In the genomic region with DNA sequence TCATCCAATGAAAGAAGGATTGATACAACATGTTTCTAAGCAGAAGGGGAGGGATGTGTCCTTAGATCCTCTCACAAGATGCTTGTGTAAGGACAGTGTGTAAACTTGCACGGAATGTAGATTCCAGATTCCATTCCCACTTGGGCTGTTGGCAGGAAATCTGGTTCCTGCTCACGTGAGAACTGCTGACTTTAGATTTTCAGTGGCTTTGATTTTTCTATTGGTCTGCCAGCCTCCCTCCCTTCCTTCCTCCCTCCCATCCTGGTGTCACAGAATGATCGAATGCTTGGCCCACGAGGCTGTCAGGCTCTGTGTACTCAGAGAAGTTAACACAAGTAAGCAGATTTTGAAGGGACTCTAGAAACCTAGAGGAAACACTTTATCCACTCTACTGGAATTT, we compare ENCODE assay signal across 9 mouse cellular contexts. TPM values are rescaled to one million over a fixed set of nuclear protein-coding genes. Genes with fewer than 3 reads are reported as not detected.
A peak's percentile ranks its signal among the peaks of the same experiment; 100 is the strongest.
DNase-seq lines count a peak whose midpoint lies in the region; ATAC-seq lines count a peak whose summit lies in the region.
"Had no signal": no experiment of that assay in that cellular context is flagged by ENCODE, and none has a peak within 500 bp of the region (broad histone marks: within the 10 kb centered on the region; RNA-seq: fewer than 3 reads in every experiment).

No protein-coding gene starts in this region.

- no peak overlapping the region for H3K9ac ChIP-seq in kidney, embryonic 14.5 days (ENCODE audit: low read depth, low read length)
- H3K9ac ChIP-seq in kidney, embryonic 15.5 days, result no peak overlapping the region
- H3K9ac ChIP-seq: embryonic facial prominence, embryonic 12.5 days had no signal

- WGBS in kidney, embryonic 14.5 days, result 32% methylated on average over 4 of the region's 4 CpGs
- WGBS in kidney, embryonic 15.5 days, result 24% methylated on average over 4 of the region's 4 CpGs

- peak; percentile 85 for DNase-seq in kidney, adult 11 months
- peak; percentile 78 to 91 for DNase-seq in heart, adult 18-20 months
- DNase-seq in ovary, postnatal 14 days (ENCODE audit: low spot score), result peak; percentile 22
- DNase-seq in layer of hippocampus, postnatal 10 days (ENCODE audit: low spot score in 2 of 2), result no peak
- DNase-seq in cerebellum, adult 8-10 months, result no peak
- no peak for DNase-seq in left cerebral cortex, postnatal 36 days (ENCODE audit: low spot score in 2 of 2)

- no peak overlapping the region for H3K4me2 ChIP-seq in kidney, embryonic 14.5 days (replicated peaks; ENCODE audit: low read depth, low read length)
- no peak overlapping the region for H3K4me2 ChIP-seq in kidney, embryonic 15.5 days
- H3K4me2 ChIP-seq: embryonic facial prominence, embryonic 12.5 days had no signal

- intact Hi-C loops in left cerebral cortex, postnatal 36 days (cut with DNase I), result no loop called here

- no peak overlapping the region for H3K27ac ChIP-seq in kidney, embryonic 14.5 days (ENCODE audit: low read depth, low read length)
- peak overlapping the region; percentile 87 for H3K27ac ChIP-seq in kidney, embryonic 15.5 days

- no peaks in the 10 kb centered on the region for H3K27me3 ChIP-seq in kidney, embryonic 14.5 days (ENCODE audit: control insufficient read depth, insufficient read depth, low read length)
- no peaks in the 10 kb centered on the region for H3K27me3 ChIP-seq in kidney, embryonic 15.5 days
- H3K27me3 ChIP-seq: embryonic facial prominence, embryonic 12.5 days had no signal

- H3K4me3 ChIP-seq in kidney, embryonic 14.5 days (ENCODE audit: low read length), result no peak overlapping the region
- no peak overlapping the region for H3K4me3 ChIP-seq in kidney, embryonic 15.5 days (replicated peaks)
- H3K4me3 ChIP-seq: embryonic facial prominence, embryonic 12.5 days had no signal

- H3K4me1 ChIP-seq in kidney, embryonic 14.5 days (ENCODE audit: control insufficient read depth, insufficient read depth, low read length), result no peaks in the 10 kb centered on the region; the same call in 1 of the 2 replicates
- peaks cover 17% of the 10 kb centered on the region for H3K4me1 ChIP-seq in kidney, embryonic 15.5 days
- H3K4me1 ChIP-seq: embryonic facial prominence, embryonic 12.5 days had no signal

- no peak for ATAC-seq in kidney, embryonic 14.5 days (ENCODE audit: low FRiP score, low TSS enrichment)
- ATAC-seq in kidney, embryonic 15.5 days (replicated peaks; ENCODE audit: low FRiP score), result no peak

- H3K36me3 ChIP-seq in kidney, embryonic 14.5 days (ENCODE audit: control insufficient read depth, insufficient read depth, low read length), result no peaks in the 10 kb centered on the region
- H3K36me3 ChIP-seq in kidney, embryonic 15.5 days, result no peaks in the 10 kb centered on the region
- H3K36me3 ChIP-seq: embryonic facial prominence, embryonic 12.5 days had no signal

- no peaks in the 10 kb centered on the region for H3K9me3 ChIP-seq in kidney, embryonic 14.5 days (ENCODE audit: control insufficient read depth, low read length)
- H3K9me3 ChIP-seq in kidney, embryonic 15.5 days (replicated peaks), result no peaks in the 10 kb centered on the region
- H3K9me3 ChIP-seq: embryonic facial prominence, embryonic 12.5 days had no signal

RNA-seq across cellular contexts. Expression of gene Snrk, which starts 32.9 kb away (rescaled TPM):
- 22.5 and 41.1 TPM in 2 replicates for polyA plus RNA-seq in kidney, embryonic 14.5 days (2014; fragmentation: Nextera tagmentation; extraction: Ambion mirVana)
- 100 to 1,000 TPM; 163 to 170 TPM for total RNA-seq in heart, adult 18-20 months (2021)
- polyA plus RNA-seq in kidney, embryonic 15.5 days (2015; fragmentation: Nextera tagmentation; extraction: Ambion mirVana), result 59.8 and 62.7 TPM in 2 replicates
- total RNA-seq in layer of hippocampus, postnatal 10 days (2021), result 100 to 1,000 TPM; 128 to 130 TPM
- 100 to 1,000 TPM; 108 to 117 TPM for total RNA-seq in left cerebral cortex, postnatal 36 days (2021)

Comparison
In these comparisons a context has a peak if more than half of its experiments do, and no peak if none do; other contexts are left out.
1. DNase-seq: peak in kidney, adult 11 months (single experiment), heart, adult 18-20 months (2 of 2) and ovary, postnatal 14 days (single experiment); none in layer of hippocampus, postnatal 10 days (0 of 2), cerebellum, adult 8-10 months (single experiment) and left cerebral cortex, postnatal 36 days (0 of 2).